Mouse (Mus musculus) liver, postnatal 0 days (tissue): ENCODE measurements around the gene Tchhl1.

Experiments used
- CTCF ChIP-seq: sonication (generic); IDR thresholded peaks from 2 replicates; pipeline ENCODE4 v1.5.1; 2016; ENCODE audit warnings: antibody characterized with exemption, low read depth
- EP300 ChIP-seq: IDR thresholded peaks from 2 replicates; pipeline ENCODE4 v1.6.1; 2016; ENCODE audit warnings: antibody characterized with exemption, low read depth, mild to moderate bottlenecking

DNA sequence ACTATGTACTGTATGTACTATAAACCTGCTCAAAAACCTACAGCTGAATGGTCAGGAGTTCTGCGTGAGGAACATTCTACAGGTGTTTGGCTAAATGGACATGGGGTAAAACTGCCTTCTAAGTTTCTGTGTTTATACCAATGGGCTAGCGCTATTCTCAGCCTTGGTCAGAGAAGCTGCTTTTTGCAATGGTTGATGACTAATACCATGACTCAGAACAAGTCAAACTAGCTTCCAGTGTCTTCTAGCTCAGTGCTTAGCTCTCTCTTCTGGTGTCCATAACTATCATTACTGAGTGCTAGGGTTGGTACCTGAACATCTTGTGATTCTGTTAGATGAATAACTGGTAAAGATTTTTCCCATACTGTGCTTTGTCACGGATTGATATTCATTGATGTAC lies 17.1 kb downstream of the Tchhl1 start:
- TF ChIP-seq CTCF (no peak), EP300 (no peak)
